Mouse (Mus musculus): ENCODE results near the gene Ube2g1. TPM values are rescaled to one million over a fixed set of nuclear protein-coding genes. Genes with fewer than 3 reads are reported as not detected.

Ube2g1 gene
- total and polyA plus RNA-seq, 2 experiments from 2014 or later: 40.1 to 68.1 TPM

GRCm38 (mm10) chr11:72735519-72735860 is 128.4 kb downstream of the Ube2g1 start:
- 84% methylated on average over 2 of the region's 2 CpGs for WGBS
- ATAC-seq: no peak
- H3K36me3 ChIP-seq (ENCODE audit: insufficient read depth, low read length): peaks cover 35% of the 10 kb centered on the region
- no peak for TF ChIP-seq CTCF (IDR thresholded peaks at IDR 0.05; ENCODE audit: low read depth)
- H3K9ac ChIP-seq (replicated peaks; ENCODE audit: low read length): no peak overlapping the region
- no peak overlapping the region for H3K27ac ChIP-seq
- no peak overlapping the region for H3K4me3 ChIP-seq (ENCODE audit: low read length)
- no peaks in the 10 kb centered on the region for H3K9me3 ChIP-seq (ENCODE audit: low read length)
- DNase-seq (ENCODE audit: low spot score): no peak
- H3K27me3 ChIP-seq (ENCODE audit: insufficient read depth, low read length): no peaks in the 10 kb centered on the region
- H3K4me1 ChIP-seq (ENCODE audit: insufficient read depth, low read length): no peaks in the 10 kb centered on the region
- no peak overlapping the region for H3K4me2 ChIP-seq (ENCODE audit: low read depth, low read length)

Small RNA genes lying within 50 kb of the gene (microRNA-seq; reads per million reads assigned to microRNA genes)
- gene Gm25678: 0 reads per million in 2 experiments

Other genes starting within 250 kb of the Ube2g1 start
- gene Tekt1, start 244.8 kb upstream of the Ube2g1 start, total RNA-seq (2014; rRNA removed): 2.3 and 5.1 TPM in 2 replicates
- gene Tekt1, start 244.8 kb upstream of the Ube2g1 start, polyA plus RNA-seq (2015; fragmentation: Nextera tagmentation; extraction: Ambion mirVana): 8.3 and 9.0 TPM in 2 replicates
- 13.0 and 19.1 TPM in 2 replicates for gene Smtnl2, start 195.6 kb upstream of the Ube2g1 start, total RNA-seq (2014; rRNA removed)
- gene Smtnl2, start 195.6 kb upstream of the Ube2g1 start, polyA plus RNA-seq (2015; fragmentation: Nextera tagmentation; extraction: Ambion mirVana): 8.7 and 9.7 TPM in 2 replicates
- not detected in 2 replicates for gene Ggt6, start 171.8 kb upstream of the Ube2g1 start, total RNA-seq (2014; rRNA removed)
- not detected in 2 replicates for gene Ggt6, start 171.8 kb upstream of the Ube2g1 start, polyA plus RNA-seq (2015; fragmentation: Nextera tagmentation; extraction: Ambion mirVana)
- gene Mybbp1a, start 165.9 kb upstream of the Ube2g1 start, total RNA-seq (2014; rRNA removed): 28.0 and 36.1 TPM in 2 replicates
- gene Mybbp1a, start 165.9 kb upstream of the Ube2g1 start, polyA plus RNA-seq (2015; fragmentation: Nextera tagmentation; extraction: Ambion mirVana): 61.5 and 68.7 TPM in 2 replicates
- 58.5 and 66.0 TPM in 2 replicates for gene Spns2, start 117.4 kb upstream of the Ube2g1 start, total RNA-seq (2014; rRNA removed)
- gene Spns2, start 117.4 kb upstream of the Ube2g1 start, polyA plus RNA-seq (2015; fragmentation: Nextera tagmentation; extraction: Ambion mirVana): 7.0 and 7.2 TPM in 2 replicates
- 0.10 TPM in 1 of 2 replicates, not detected in the other for gene Spns3, start 56.8 kb upstream of the Ube2g1 start, total RNA-seq (2014; rRNA removed)
- 0.13 and 0.25 TPM in 2 replicates for gene Spns3, start 56.8 kb upstream of the Ube2g1 start, polyA plus RNA-seq (2015; fragmentation: Nextera tagmentation; extraction: Ambion mirVana)
- 42.8 and 45.2 TPM in 2 replicates for gene Ankfy1, start 82.7 kb downstream of the Ube2g1 start, total RNA-seq (2014; rRNA removed)
- gene Ankfy1, start 82.7 kb downstream of the Ube2g1 start, polyA plus RNA-seq (2015; fragmentation: Nextera tagmentation; extraction: Ambion mirVana): 15.5 and 16.0 TPM in 2 replicates
- 10.9 and 11.8 TPM in 2 replicates for gene Cyb5d2, start 188.9 kb downstream of the Ube2g1 start, total RNA-seq (2014; rRNA removed)
- 8.6 and 8.7 TPM in 2 replicates for gene Cyb5d2, start 188.9 kb downstream of the Ube2g1 start, polyA plus RNA-seq (2015; fragmentation: Nextera tagmentation; extraction: Ambion mirVana)
- 37.1 and 43.2 TPM in 2 replicates for gene Zzef1, start 188.9 kb downstream of the Ube2g1 start, total RNA-seq (2014; rRNA removed)
- gene Zzef1, start 188.9 kb downstream of the Ube2g1 start, polyA plus RNA-seq (2015; fragmentation: Nextera tagmentation; extraction: Ambion mirVana): 9.4 and 10.5 TPM in 2 replicates